Mouse (Mus musculus) small intestine, adult 2 months (tissue): ENCODE results near the gene Dgkq.

ENCODE experiments used
- CTCF ChIP-seq: fragments of 200-500 bp; IDR thresholded peaks from 2 replicates; pipeline ENCODE4 v1.5.1; 2012; ENCODE audit warnings: low read depth, mild to moderate bottlenecking, control low read depth, inconsistent platforms, low read length, moderate library complexity, mixed read lengths; ENCODE audit not compliant: insufficient replicate concordance, insufficient read length; ENCODE audit errors: extremely low read depth
- POLR2A ChIP-seq: fragments of 200-500 bp; IDR thresholded peaks from 2 replicates; pipeline ENCODE4 v1.6.1; 2012; ENCODE audit warnings: low read depth, mild to moderate bottlenecking, control low read depth, inconsistent platforms, low read length, moderate library complexity

DNA sequence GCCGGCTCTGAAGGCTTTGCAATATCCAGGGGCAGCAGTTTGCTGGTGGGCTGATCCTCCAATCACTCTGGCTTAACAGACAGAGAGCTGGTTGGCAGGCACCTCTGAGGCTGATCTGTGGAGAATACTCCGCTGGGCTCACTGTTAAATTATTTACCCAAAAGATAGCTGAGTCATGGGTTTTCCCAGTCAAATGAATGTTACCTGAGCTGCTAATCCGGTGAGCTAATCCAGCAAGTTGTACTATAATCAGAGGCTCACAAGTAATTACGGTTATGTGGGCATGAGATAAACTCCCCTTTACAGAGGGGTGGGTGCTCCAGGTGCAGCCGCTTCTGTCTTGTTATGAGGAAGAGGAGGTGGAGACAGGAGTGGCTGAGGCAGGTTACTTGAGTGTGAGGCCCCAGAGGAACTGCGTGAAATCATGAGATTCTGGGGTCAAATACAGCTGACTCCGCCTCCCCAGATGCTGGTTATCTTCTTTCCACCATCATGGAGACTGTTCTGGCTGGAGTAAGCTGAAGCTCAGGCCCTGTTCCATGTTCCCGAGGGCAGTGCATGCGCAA is 5.9 kb upstream of the Dgkq start, which contains the start of gene Slc26a1:
- no peak for TF ChIP-seq CTCF
- TF ChIP-seq POLR2A, result no peak
